Mouse (Mus musculus): ENCODE results near the gene Chd2.

The Chd2 gene

GRCm38 (mm10) chr7:73412419-73412818 lies 129.2 kb downstream of the Chd2 start:
- DNase-seq (ENCODE audit: low read depth in 1 of 2, low spot score in 2 of 2), result no peak

- DNase-seq (ENCODE audit: low read depth in 1 of 2, low spot score in 2 of 2), result no peak
These were observed 129.6 kb downstream of the Chd2 start for GRCm38 (mm10) chr7:73411986-73412385.

GRCm38 (mm10) chr7:73411523-73411922 lies 130.1 kb downstream of the Chd2 start:
- no peak for DNase-seq (ENCODE audit: low read depth in 1 of 2, low spot score in 2 of 2)

GRCm38 (mm10) chr7:73405550-73405949 lies 136.1 kb downstream of the Chd2 start:
- DNase-seq (ENCODE audit: low read depth in 1 of 2, low spot score in 2 of 2), result no peak

GRCm38 (mm10) chr7:73403538-73403937 lies 138.1 kb downstream of the Chd2 start:
- DNase-seq (ENCODE audit: low read depth in 1 of 2, low spot score in 2 of 2), result no peak

GRCm38 (mm10) chr7:73402671-73403070 lies 139.0 kb downstream of the Chd2 start:
- DNase-seq (ENCODE audit: low read depth in 1 of 2, low spot score in 2 of 2), result no peak

- no peak for DNase-seq (ENCODE audit: low read depth in 1 of 2, low spot score in 2 of 2)
These were observed 139.5 kb downstream of the Chd2 start for GRCm38 (mm10) chr7:73402106-73402505.

- DNase-seq (ENCODE audit: low read depth in 1 of 2, low spot score in 2 of 2), result no peak
These were observed 141.3 kb downstream of the Chd2 start for GRCm38 (mm10) chr7:73400051-73400916.

- DNase-seq (ENCODE audit: low read depth in 1 of 2, low spot score in 2 of 2), result no peak
These were observed 142.1 kb downstream of the Chd2 start for GRCm38 (mm10) chr7:73399501-73400044.

GRCm38 (mm10) chr7:73398806-73399442 lies 142.7 kb downstream of the Chd2 start:
- DNase-seq (ENCODE audit: low read depth in 1 of 2, low spot score in 2 of 2), result no peak

- DNase-seq (ENCODE audit: low read depth in 1 of 2, low spot score in 2 of 2), result no peak
These were observed 143.3 kb downstream of the Chd2 start for GRCm38 (mm10) chr7:73398319-73398718.

- DNase-seq (ENCODE audit: low read depth in 1 of 2, low spot score in 2 of 2), result no peak
These were observed 147.6 kb downstream of the Chd2 start for GRCm38 (mm10) chr7:73394013-73394409.

- no peak for DNase-seq (ENCODE audit: low read depth in 1 of 2, low spot score in 2 of 2)
These were observed 148.2 kb downstream of the Chd2 start for GRCm38 (mm10) chr7:73393307-73394012.

GRCm38 (mm10) chr7:73392359-73392758 lies 149.3 kb downstream of the Chd2 start:
- DNase-seq (ENCODE audit: low read depth in 1 of 2, low spot score in 2 of 2), result no peak

GRCm38 (mm10) chr7:73391518-73392321 lies 149.9 kb downstream of the Chd2 start:
- no peak for DNase-seq (ENCODE audit: low read depth in 1 of 2, low spot score in 2 of 2)

- DNase-seq (ENCODE audit: low read depth in 1 of 2, low spot score in 2 of 2), result no peak
These were observed 150.6 kb downstream of the Chd2 start for GRCm38 (mm10) chr7:73391002-73391517.

- DNase-seq (ENCODE audit: low read depth in 1 of 2, low spot score in 2 of 2), result no peak
These were observed 151.1 kb downstream of the Chd2 start for GRCm38 (mm10) chr7:73390426-73391001.

GRCm38 (mm10) chr7:73389871-73390294 lies 151.7 kb downstream of the Chd2 start:
- no peak for DNase-seq (ENCODE audit: low read depth in 1 of 2, low spot score in 2 of 2)

- DNase-seq (ENCODE audit: low read depth in 1 of 2, low spot score in 2 of 2), result no peak
These were observed 152.2 kb downstream of the Chd2 start for GRCm38 (mm10) chr7:73389419-73389818.

- no peak for DNase-seq (ENCODE audit: low read depth in 1 of 2, low spot score in 2 of 2)
These were observed 152.8 kb downstream of the Chd2 start for GRCm38 (mm10) chr7:73388866-73389265.
